Mouse (Mus musculus): Measurements from ENCODE around the gene Camk2n2.

GRCm38 (mm10) chr16:20629731-20630634 is 8.9 kb upstream of the Camk2n2 start, which contains the start of gene Ece2:
- TF ChIP-seq POLR2A (IDR thresholded peaks at IDR 0.05; ENCODE audit: control insufficient read depth, low read depth, low read length) (no peak), CTCF (IDR thresholded peaks at IDR 0.05; ENCODE audit: control insufficient read depth, insufficient read depth, insufficient replicate concordance, low read depth, low read length) (no peak)
